Mouse (Mus musculus) liver, postnatal 0 days (tissue): ENCODE data around the gene Lamtor2.

ENCODE experiments used
- CTCF ChIP-seq: sonication (generic); IDR thresholded peaks from 2 replicates; pipeline ENCODE4 v1.5.1; 2016; ENCODE audit warnings: antibody characterized with exemption, low read depth
- EP300 ChIP-seq: IDR thresholded peaks from 2 replicates; pipeline ENCODE4 v1.6.1; 2016; ENCODE audit warnings: antibody characterized with exemption, low read depth, mild to moderate bottlenecking

DNA sequence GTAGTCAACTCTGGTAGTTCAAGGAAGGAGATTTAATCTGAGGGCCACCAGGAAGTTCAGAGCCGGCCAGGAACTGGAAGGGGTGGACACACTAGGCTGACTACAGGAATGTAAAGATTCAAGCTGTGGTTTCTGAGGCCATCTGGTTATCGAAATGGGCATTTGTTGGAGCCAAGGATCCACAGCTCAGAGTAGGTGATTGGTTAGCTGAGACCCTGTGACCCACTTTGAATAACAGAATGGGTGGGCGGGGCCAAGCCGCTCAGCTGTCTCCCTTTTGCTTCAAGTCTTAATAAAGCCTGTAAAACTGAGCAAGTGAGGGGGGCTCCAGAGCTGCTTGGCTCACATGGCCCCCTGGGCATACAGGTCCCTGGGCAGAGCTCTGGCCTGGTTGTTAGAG lies 9.1 kb upstream of the Lamtor2 start:
- no peak for TF ChIP-seq CTCF
- no peak for TF ChIP-seq EP300
